In the genomic region with DNA sequence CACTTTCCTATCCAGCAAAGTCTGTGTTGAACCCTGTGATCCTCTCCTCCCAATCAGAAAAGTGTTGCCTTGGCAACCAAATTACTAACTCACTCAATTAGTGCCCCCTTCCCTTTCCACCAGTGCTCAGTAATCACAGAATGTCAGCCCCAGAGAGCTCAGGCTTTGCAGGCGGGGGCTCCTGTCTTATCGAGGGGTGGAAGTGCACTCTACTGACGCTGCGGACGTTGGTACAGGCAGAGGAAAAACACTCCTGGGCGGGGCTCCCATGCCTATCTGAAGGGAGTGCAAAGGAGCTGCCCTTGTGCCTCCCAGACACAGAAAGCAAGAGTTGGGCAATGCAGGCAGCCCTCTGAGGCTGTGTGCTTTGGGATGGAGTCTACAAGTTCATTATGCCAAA, we compare ENCODE assay signal across 8 mouse cellular contexts. TPM values are rescaled to one million over a fixed set of nuclear protein-coding genes. Genes with fewer than 3 reads are reported as not detected.
DNase-seq lines count a peak whose midpoint lies in the region; ATAC-seq lines count a peak whose summit lies in the region.

No protein-coding gene starts in this region.

- H3K36me3 ChIP-seq in heart, embryonic 13.5 days, result no peaks in the 10 kb centered on the region
- H3K36me3 ChIP-seq in midbrain, embryonic 10.5 days, result no peaks in the 10 kb centered on the region

- peak; percentile 40 for DNase-seq in ovary, postnatal 36 days (ENCODE audit: low spot score)
- DNase-seq in ovary, postnatal 14 days (ENCODE audit: low spot score), result no peak
- DNase-seq in c-Kit-positive CD71-positive TER-119-positive erythroid progenitor cells, embryonic 14.5 days (ENCODE audit: low spot score), result peak; percentile 86
- DNase-seq in layer of hippocampus, postnatal 14 days (ENCODE audit: low spot score in 2 of 2), result peak; percentile 57 to 74
- no peak for DNase-seq in midbrain, embryonic 10.5 days (ENCODE audit: low spot score)
- DNase-seq in yolk sac, embryonic 10.5 days (ENCODE audit: low spot score), result peak; percentile 58
- DNase-seq in kidney, adult 18-20 months, result no peak

- peak overlapping the region; percentile 3; the same call in 1 of the 2 replicates for H3K9ac ChIP-seq in heart, embryonic 13.5 days

- H3K27me3 ChIP-seq in heart, embryonic 13.5 days (replicated peaks), result peaks cover 24% of the 10 kb centered on the region
- peaks cover 37% of the 10 kb centered on the region for H3K27me3 ChIP-seq in midbrain, embryonic 10.5 days (ENCODE audit: low read depth, poor library complexity, severe bottlenecking)

- H3K4me1 ChIP-seq in heart, embryonic 13.5 days, result peaks cover 56% of the 10 kb centered on the region
- H3K4me1 ChIP-seq in midbrain, embryonic 10.5 days, result peaks cover 48% of the 10 kb centered on the region

- H3K27ac ChIP-seq in heart, embryonic 13.5 days (replicated peaks), result peak overlapping the region; percentile 55
- no peak overlapping the region for H3K27ac ChIP-seq in midbrain, embryonic 10.5 days (replicated peaks)

- peak; percentile 67 for ATAC-seq in heart, embryonic 13.5 days (ENCODE audit: extremely low read depth, insufficient number of reproducible peaks, low FRiP score, low TSS enrichment)

- peak overlapping the region; percentile 17 for H3K4me3 ChIP-seq in heart, embryonic 13.5 days
- peak overlapping the region; percentile 34; the same call in 1 of the 2 replicates for H3K4me3 ChIP-seq in midbrain, embryonic 10.5 days

- peak overlapping the region; percentile 58 for H3K4me2 ChIP-seq in heart, embryonic 13.5 days

- H3K9me3 ChIP-seq in heart, embryonic 13.5 days, result no peaks in the 10 kb centered on the region
- H3K9me3 ChIP-seq in midbrain, embryonic 10.5 days (replicated peaks), result no peaks in the 10 kb centered on the region

- WGBS in heart, embryonic 13.5 days, result under 1% methylated on average over 6 of the region's 6 CpGs
- WGBS in midbrain, embryonic 10.5 days, result 2% methylated on average over 6 of the region's 6 CpGs

RNA-seq across cellular contexts. Expression of a gene that starts 6.0 kb away (rescaled TPM):
- 2.1 and 2.2 TPM in 2 replicates for polyA plus RNA-seq in heart, embryonic 13.5 days (2015; fragmentation: Nextera tagmentation; extraction: Ambion mirVana)
- total RNA-seq in layer of hippocampus, postnatal 14 days (2021), result 10 to 100 TPM; 19.7 to 20.6 TPM
- polyA plus RNA-seq in midbrain, embryonic 10.5 days (2016; fragmentation: Nextera tagmentation; extraction: Ambion mirVana), result 10.3 and 11.9 TPM in 2 replicates

RNA-seq across cellular contexts. Expression of a gene that starts 12.1 kb away (rescaled TPM):
- polyA plus RNA-seq in heart, embryonic 13.5 days (2015; fragmentation: Nextera tagmentation; extraction: Ambion mirVana), result 1.6 and 2.1 TPM in 2 replicates
- total RNA-seq in layer of hippocampus, postnatal 14 days (2021), result 10 to 100 TPM; 18.2 to 20.9 TPM
- 5.4 and 6.5 TPM in 2 replicates for polyA plus RNA-seq in midbrain, embryonic 10.5 days (2016; fragmentation: Nextera tagmentation; extraction: Ambion mirVana)

RNA-seq across cellular contexts. Expression of a gene that starts 34.0 kb away (rescaled TPM):
- polyA plus RNA-seq in heart, embryonic 13.5 days (2015; fragmentation: Nextera tagmentation; extraction: Ambion mirVana), result 11.9 and 13.4 TPM in 2 replicates
- total RNA-seq in layer of hippocampus, postnatal 14 days (2021), result 1 to 10 TPM; 3.5 to 4.1 TPM
- polyA plus RNA-seq in midbrain, embryonic 10.5 days (2016; fragmentation: Nextera tagmentation; extraction: Ambion mirVana), result 38.1 and 39.5 TPM in 2 replicates

Comparison
In these comparisons a context has a peak if more than half of its experiments do, and no peak if none do; other contexts are left out.
1. DNase-seq: peak in ovary, postnatal 36 days (single experiment), c-Kit-positive CD71-positive TER-119-positive erythroid progenitor cells, embryonic 14.5 days (single experiment), layer of hippocampus, postnatal 14 days (2 of 2) and yolk sac, embryonic 10.5 days (single experiment); none in ovary, postnatal 14 days (single experiment), midbrain, embryonic 10.5 days (single experiment) and kidney, adult 18-20 months (single experiment).